Mouse (Mus musculus): ENCODE measurements at regions not wholly inside any gene's neighbourhood (a gene's known extent, or its start where the extent isn't known, plus 50 kb on each side); places are given as distances from the start of the nearest gene placed in this dataset.

DNA sequence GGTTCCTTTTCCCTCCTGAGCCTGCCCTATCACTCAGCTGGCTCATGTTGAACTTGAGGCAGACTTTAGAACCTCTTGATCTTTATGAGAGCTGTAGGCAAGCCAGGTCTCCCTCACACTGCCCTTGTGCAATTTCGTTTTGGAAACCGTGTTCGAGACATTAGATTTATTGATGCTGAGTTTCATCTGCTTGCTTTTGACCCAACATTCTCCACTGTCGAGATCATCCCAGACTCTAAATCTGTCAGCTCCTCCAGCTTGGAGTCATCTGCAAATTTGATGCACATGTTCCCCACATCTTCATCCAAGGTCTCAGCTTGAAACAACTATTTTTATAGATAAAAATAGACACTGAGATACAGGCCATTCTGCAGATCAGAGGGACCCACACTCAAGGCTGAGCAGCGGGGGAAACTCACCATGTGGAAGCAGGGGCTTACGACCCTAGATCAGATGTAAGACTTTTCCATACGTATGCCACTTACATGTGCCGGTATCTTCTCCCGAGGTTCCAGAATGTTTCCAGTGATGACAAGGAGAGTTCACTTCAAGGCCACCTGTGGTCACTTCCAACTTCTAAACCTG, 202.6 kb upstream of the Tle3 start:
- no peak for DNase-seq (ENCODE audit: extremely low read depth, low read depth)

DNA sequence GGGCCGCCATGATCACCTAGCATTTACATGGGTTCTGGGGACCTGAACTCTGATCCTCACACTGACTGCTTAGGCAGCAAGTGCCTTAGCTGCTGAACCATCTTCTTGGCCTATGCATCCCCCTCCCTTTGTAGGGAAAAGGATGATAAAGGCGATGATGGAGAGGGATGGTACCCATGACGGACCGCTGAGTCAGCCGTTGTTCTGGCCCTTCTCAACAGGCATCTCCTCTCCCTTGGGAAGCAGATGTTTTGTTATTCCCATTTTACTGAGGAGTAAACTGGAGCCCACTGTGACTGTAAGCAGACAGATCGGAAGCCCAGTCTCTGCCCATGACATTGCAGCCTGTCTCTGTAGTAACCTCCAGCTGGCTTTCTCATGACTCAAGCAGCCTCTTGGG, 201.2 kb upstream of the Tle3 start:
- DNase-seq (ENCODE audit: extremely low read depth, low read depth) = no peak

DNA sequence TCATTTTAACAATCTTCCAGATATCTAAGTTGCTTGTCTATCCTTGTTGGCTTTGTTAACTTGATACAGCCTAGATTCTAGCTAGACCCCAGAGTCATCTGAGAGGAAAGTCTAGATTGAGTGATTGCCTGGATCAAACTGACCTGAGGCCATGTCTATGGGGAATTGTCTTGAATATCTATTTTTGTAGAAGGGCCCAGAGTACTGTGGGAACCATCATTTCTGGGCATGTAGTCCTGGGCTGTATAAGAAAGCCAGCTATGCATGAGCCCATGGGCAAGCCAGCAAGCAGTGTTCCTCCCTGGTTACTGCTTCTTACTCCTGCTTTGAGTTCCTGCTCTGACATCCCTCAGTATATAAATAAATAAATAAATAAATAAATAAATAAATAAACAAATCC, 199.7 kb upstream of the Tle3 start:
- DNase-seq (ENCODE audit: extremely low read depth, low read depth) = no peak

DNA sequence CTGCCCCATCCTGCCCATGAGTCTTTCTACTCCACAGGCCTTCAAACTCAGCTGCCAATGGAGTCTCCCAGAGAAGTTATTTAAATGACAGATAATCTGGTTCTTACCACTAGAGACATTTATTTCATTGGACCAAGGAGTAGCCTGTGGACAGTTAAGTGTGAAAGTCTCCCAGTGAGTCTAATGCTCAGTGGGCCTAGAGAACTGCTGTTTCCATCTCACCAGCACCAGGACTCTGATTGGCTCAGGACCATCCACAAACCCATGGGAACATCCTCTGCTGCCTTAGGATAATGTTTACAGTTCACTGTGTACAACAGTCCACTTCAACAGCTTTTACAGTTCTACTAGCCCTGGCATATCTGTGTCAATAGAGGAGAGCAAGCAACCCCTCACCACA, 198.6 kb upstream of the Tle3 start:
- DNase-seq (ENCODE audit: extremely low read depth, low read depth) = no peak

DNA sequence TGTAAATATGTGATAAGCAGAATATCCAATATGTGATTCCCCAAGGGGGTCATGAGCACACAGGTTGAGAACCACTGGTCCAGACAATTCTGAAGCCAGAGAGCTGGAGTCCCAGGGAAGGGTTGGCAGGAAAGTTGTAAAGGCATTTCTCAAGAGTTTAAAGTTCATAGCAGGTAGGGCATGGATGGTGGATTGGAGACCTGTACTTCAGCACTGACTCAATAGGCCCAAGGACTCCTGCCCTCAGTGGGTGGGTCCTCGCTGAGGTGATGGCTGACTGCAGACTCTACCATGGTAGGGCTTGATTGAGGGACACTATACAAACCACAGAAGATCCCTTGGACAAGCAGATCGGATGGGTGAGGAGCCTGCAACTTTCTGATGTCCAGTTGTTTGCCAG, 196.8 kb upstream of the Tle3 start:
- DNase-seq (ENCODE audit: extremely low read depth, low read depth) = no peak

DNA sequence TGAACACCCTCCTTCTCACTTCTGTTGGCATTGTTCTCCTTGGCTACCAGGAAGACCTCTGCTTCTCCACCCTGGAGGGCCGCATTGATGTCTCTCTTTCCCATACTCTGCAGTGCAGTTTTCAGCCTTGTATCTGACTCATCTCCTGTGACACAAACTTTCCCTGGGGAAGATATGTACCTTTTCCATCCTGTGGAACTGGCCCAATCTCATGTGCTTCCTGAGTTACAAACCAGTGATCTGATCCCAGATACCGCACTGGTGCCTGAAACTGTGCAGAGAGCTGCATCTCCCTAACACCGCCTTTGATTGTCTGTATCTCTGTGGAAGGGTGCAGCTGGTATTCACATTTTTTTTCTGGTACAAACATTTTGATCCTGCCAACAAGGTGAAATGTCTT, 195.3 kb upstream of the Tle3 start:
- no peak for DNase-seq (ENCODE audit: extremely low read depth, low read depth)

DNA sequence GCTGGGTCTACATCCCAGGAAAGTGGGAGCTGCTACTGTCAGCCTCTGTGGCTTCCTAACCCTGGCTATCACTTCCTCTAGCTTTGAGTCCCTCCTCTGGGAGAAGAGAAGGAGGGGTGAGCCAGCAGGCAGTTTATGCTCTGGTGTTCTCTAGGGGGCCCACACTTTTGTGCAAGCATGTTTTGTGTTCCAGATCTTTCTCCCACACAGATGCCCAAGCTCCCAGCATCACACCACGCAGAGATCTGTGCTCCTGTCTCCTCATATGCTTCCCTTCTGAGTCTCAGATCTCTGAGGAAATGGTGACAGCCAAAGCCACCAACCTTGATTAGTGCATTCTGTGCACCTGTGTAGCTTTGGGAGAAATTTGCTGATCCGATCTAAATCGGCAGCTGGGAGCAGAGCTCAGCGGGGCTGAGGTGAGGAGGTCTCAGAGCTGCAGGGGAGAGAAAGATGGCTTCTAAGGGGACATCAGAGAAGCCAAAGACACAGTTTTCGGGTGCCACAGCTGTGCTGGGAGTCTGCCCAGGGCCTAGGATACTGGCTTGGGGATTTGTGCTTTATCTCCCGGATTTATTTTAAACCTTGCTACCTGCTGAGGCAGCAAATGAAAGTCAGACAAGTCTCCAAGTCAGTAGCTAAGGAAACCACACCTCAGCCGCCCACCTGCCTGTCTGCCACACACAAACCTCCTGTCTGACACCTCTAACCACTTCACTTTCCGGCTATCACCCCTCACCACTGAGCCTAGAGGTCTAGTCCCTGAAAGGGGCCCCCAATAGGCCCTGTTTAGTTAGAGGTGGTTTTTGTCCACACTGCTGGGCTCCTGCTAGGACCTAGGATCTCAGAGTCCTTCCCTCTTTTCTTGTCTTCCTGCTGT, 185.4 kb upstream of the Tle3 start:
- no peak for DNase-seq (ENCODE audit: extremely low read depth, low read depth)

DNA sequence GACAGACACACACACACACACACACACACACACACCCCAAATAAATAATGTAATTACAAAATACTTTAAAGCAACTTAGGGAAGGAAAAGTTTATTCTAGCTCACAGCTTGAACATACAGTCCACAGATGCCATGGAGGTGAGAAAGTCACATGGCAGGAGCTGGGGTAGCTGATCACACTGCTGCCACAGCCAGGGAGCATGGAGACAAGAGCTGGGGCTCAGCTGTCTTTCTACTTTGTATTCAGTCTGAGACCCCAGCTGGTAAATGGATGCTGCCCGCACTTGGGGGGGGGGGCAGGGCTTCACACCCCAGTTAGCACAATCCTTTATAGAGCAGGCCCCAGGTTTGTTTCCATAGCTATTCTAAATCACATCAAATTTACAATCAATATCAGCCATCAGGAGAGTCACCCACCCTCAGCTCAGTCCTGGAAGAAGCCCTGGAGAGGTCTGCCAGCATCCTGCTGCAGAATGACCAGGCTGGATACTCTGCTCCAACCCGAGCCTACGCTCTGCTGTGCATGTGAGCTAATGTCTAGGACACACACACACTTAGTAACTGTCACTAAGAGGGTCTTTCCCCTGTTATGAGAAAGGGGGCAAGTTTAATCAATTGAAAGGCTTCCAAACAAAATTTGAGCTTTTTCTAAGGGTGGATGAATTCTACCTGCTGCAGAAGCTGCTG, 184.3 kb upstream of the Tle3 start:
- no peak for DNase-seq (ENCODE audit: extremely low read depth, low read depth)

DNA sequence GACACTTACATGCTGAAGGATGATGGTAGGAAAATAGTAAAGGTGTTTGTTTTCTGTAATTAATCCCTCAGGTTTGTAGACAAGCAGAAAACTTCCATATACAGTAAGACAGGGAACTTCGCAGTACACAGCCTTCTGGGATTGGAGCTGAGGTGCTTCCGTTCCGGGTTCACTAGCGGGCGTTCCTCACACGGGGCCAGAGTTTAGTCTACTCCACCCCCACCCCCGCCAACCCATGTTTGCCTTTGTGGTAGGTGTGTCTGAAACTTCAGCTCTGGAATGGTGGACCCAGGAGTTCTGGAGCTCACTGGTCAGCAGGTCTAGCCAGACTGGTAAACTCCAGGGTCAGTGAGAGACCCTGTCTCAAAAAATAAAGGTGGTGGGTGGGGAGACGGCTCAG, 182.9 kb upstream of the Tle3 start:
- no peak for DNase-seq (ENCODE audit: extremely low read depth, low read depth)

DNA sequence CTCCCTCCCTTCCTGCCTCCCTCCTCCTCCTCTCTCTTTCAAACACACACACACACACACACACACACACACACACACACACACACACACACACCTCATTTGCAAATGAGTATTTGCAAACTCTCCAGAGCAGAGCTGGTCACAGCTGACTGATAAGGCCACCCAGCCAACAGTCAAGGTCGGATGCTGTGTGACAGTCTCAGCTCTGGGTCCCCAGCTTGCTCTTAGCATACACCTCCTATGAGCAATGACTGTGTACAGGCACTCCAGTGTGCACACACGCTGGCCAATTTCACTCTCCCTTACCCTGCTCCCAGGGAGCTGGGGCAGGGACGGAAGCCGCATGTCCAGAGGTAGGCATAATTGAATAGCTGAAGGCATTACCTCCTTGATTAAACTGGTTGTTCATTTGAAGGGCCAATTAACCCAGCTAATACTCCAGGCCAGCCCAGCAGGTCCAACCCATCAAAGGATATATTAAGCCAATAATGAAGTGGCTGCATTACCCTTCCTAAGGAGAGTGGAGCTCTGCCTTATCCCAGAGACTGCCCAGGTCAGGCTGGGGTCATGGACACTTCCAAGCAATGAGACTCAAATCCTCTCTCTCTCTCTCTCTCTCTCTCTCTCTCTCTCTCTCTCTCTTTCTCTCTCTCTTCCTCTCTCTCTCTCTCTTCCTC, 173.0 kb upstream of the Tle3 start:
- no peak for DNase-seq (ENCODE audit: extremely low read depth, low read depth)

DNA sequence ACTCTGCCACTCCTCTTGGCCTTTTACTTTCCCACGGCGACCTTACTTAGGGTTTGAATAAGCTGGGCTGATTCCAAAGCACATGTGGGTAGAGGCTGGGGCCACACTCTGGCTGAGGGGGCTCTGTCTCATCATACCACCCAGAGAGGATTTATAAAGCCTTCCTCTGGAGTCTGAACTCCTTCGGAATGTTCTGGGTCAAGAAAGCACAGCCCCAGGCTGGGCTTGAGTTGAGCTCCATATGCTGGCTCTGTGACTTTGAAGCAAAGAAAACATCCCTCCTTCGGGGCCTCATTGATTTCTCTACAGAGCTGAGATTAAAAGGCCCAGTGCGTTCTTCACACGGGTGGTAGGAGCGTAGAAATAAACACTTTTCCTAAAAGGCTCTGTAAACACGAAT, 172.3 kb upstream of the Tle3 start:
- DNase-seq (ENCODE audit: extremely low read depth, low read depth) = no peak

DNA sequence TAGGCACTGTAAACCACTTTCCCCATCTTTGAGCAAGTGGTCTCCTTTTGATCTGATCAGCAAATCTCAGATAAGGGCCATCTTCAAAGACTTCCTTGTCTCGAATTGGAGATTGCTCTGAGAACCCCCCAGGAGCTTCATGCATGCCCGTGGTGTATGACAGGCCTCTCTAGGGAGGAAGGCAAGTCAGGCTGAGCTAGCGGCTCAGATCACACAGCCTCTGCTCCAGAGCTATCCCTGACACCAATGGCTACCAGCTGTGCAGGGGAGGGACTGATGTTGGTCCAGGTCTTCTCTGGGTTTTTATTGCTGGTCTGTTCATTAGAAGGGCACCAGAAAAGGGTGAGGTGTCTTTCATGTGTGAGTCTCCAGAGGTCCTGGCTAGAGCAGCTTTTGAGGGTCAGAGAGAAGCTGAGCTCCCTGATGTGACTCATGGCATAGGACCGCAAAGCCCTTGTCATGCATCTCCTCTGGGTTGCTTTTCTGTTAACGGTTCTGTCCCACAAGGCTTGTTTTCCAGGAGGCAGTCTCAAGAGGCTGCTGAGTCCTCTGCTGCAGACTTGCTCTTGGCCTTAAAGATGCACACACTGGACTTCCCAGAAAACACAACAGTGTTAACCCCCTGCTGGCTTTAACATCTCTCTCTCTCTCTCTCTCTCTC, 171.7 kb upstream of the Tle3 start:
- no peak for DNase-seq (ENCODE audit: extremely low read depth, low read depth)

DNA sequence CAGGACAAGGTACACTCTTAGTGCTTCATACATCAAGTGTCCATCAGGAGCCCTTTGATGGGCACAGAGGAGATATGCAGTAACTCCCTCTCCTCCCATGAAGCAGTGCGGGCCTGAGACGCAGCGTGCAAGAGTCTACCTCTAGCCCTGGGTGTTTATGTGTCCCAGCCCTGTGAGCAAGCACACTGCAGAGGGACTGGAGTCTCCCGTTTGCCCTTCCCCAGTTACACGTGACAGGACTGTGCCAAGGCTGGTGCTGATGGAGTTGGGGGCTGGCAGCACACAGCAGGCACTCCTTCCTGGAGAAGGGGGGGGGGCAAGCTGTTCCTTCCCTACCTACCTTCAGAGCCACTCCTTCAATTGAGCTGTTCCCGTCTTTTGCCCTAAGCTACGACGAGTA, 167.1 kb upstream of the Tle3 start:
- no peak for DNase-seq (ENCODE audit: extremely low read depth, low read depth)

DNA sequence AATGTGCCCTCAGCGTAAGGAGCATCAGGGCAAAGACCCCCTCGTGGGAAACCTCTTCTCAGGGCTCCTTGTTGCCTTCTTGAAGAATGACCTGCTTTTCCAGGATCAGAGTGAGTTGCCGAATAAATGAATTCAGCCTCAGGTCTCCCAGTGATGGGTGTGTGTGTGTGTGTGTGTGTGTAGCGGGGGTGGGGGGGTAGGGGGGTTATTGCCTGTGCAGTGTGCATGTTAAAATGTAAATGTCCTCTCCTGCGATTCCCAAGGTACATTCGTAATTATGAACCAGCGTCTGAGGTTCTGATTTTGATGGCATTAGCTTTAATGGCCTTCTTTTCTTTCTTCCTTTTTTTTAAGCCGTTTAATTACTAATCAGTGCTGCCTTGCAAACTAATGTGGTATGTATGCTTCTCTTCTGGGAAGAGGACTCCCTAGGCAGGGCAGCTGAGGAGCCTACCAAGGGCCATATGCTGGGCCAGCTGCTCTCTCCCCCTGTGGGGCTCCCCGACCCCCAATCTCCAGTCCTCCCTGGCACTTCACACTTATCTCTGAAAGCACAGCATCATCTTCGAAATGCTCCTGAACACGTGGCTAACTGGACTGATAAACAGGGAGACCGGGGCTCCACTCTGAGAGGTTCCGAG, 165.3 kb upstream of the Tle3 start:
- no peak for DNase-seq (ENCODE audit: extremely low read depth, low read depth)

DNA sequence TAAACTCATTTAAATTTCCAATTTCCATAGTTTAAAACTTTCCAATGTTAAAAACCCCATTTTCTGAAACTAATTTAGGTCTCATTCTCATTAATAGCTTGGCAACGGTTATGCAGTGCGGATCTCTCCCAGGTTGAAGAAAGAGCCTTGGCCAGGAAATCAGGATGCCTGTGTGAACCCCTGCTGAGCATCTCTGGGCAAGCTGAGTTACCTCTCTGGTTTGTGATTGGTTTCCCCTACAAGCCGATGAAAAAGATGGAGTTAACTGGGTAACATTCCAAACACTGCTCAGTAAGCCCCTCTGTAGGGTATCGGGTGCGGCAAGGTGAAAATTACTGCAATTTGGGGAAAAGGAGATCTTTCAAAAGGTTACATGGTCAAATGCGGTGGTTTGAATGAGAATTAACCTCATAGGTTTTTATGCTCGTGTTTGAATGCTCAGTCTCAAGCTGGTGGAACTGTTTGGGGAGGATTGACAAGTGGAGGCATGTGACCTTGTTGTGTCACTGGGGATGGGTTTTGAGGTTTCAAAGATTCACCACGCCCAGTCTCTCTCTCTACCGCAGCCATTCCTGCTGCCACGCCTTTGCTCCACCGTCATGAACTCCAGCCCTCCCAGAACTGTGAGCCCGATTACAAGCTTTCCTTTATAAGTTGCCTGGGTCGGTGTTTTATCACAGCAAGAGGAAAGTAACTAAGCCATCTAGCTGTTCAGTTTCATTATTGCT, 164.6 kb upstream of the Tle3 start:
- DNase-seq (ENCODE audit: extremely low read depth, low read depth) = no peak

DNA sequence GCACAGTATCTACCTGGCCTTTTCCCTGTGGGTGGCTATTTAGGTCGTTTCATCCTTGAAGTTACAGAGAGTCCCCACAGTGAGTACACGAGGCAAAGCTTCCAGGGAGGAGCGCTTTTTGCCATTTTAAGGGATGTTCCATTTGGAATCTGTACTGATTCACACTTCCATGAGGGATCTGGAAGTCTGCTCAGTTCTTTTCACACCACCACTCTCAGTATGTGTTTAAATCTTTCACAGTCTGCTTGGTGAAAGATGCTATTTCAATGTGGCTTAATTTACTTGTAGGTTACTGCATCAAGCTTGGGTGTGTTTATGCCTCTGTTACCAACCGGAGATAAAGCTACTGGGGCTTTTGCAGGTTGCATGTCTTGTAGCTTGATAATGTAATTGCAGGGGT, 160.5 kb upstream of the Tle3 start:
- DNase-seq (ENCODE audit: extremely low read depth, low read depth) = no peak

DNA sequence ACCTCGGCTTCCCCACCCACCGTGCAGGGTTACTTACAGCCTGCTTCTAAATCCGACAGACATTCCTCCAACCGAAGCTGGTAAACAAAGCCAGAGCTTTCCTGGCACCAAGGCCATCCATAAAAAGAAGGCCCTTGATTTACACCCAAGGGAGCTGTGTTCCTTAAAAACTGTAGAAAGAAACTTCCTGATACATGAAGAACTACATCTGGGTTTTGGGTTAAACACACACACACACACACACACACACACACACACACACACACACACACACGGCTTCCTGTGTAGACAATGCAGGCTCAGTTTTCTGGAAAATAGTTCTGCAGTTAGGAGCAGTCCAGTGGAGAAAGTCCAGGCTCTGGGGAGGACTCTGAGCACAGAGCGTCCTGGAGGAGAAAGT, 157.2 kb upstream of the Tle3 start:
- no peak for DNase-seq (ENCODE audit: extremely low read depth, low read depth)

DNA sequence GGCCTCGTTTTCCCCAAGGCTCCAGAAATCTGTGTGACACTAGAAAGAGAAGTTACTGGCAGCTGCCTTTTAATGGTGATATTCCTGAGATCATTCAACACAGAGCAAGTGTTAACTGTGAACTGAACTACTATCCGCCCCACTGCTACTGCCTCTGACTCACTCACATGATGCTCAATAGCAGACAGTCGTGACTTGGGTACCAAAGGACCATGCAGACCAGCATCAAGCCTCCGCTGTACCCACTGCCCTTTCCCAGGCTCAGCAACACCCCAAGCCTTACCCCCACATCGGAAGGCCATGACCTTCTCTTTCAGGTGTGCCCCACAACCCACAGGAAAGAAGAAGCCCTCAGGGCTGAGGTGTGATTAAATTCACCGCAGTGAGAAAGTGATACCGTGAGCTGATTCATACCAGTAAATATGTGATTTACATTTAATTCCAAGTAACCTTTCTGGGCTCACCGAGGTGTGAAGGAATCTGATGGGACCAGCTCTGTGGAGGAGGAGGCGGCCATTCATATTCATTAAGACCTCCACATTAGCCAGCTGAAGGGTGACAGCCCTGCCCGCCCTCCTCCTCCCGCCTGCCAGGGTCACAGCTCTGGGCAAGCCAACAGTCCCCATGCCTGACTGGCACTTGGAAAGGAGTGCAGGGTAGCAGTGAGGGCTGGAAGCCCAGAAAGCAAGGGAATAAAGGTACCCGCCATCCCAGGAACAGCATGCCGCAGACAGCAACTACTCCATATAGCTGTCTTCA, 156.0 kb upstream of the Tle3 start:
- DNase-seq (ENCODE audit: extremely low read depth, low read depth) = no peak

DNA sequence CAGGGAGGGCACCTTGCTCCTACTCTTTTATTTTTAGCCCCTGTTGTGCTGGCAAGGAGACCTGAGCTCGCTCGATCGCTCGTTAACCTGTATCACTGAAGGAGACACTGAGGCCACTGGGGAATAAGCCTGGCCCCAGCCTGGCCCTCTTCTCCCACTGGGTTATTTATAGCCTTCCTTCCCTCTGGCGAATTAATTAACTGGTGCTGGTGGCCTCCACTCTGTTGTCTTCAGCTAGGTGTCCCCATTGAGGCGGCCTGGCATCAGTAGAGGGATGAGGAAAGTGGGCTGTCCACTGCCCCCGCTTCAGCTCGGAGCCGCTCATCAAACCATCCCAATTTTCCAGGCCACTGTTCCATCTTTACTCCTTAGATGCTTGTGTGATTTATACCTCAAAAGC, 152.1 kb upstream of the Tle3 start:
- no peak for DNase-seq (ENCODE audit: extremely low read depth, low read depth)
